Mouse (Mus musculus) adipose tissue, adult 10 weeks (tissue): Measurements from ENCODE around the gene Rnf43. TPM values are rescaled to one million over a fixed set of nuclear protein-coding genes. Genes with fewer than 3 reads are reported as not detected.

Experiments used
- polyA plus RNA-seq: library from polyadenylated mRNA; stranded (reverse); fragments of 350-450 nt; fragmentation: Illumina TruSeq; extraction: RNeasy Lipid Tissue Mini Kit (QIAGEN cat#74804); gene quantifications from one replicate; pipeline ENCODE4 v1.2.3, GENCODE M21; 2014; ENCODE audit warnings: low read depth, low replicate concordance

Rnf43 gene
- 21.6 TPM for polyA plus RNA-seq

GRCm38 (mm10) chr11:87662407-87662806, at the start of gene Rnf43:
TSS of gene Rnf43 (plus strand) at chr11:87662722.

GRCm38 (mm10) chr11:87616790-87617474, 45.6 kb upstream of the Rnf43 start, which contains the start of gene Hsf5:
TSS of gene Hsf5 (plus strand) at chr11:87617164.

GRCm38 (mm10) chr11:87737175-87737740, 74.7 kb downstream of the Rnf43 start, which contains the start of gene Supt4a:
TSS of gene Supt4a (plus strand) at chr11:87737552.

GRCm38 (mm10) chr11:87760301-87761081, 98.0 kb downstream of the Rnf43 start, which contains the start of gene Tspoap1:
TSS of gene Tspoap1 (plus strand) at chr11:87760541.

Other genes starting within 250 kb of the Rnf43 start
- 2.0 TPM for gene Gm11492, start 96.1 kb upstream of the Rnf43 start, polyA plus RNA-seq
- gene Sept4, start 93.8 kb upstream of the Rnf43 start, polyA plus RNA-seq: 38.3 TPM
- 27.5 TPM for gene Mtmr4, start 70.6 kb upstream of the Rnf43 start, polyA plus RNA-seq
- gene Hsf5, start 45.6 kb upstream of the Rnf43 start, polyA plus RNA-seq: 2.6 TPM
- 69.9 TPM for gene Supt4a, start 74.8 kb downstream of the Rnf43 start, polyA plus RNA-seq
- gene Tspoap1, start 97.8 kb downstream of the Rnf43 start, polyA plus RNA-seq: 4.8 TPM
- not detected for gene Mpo, start 130.9 kb downstream of the Rnf43 start, polyA plus RNA-seq
- gene Lpo, start 165.6 kb downstream of the Rnf43 start, polyA plus RNA-seq: not detected
- 14.8 TPM for gene Mks1, start 190.5 kb downstream of the Rnf43 start, polyA plus RNA-seq
- not detected for gene Epx, start 212.8 kb downstream of the Rnf43 start, polyA plus RNA-seq
- gene Olfr462, start 229.5 kb downstream of the Rnf43 start, polyA plus RNA-seq: not detected
- not detected for gene Olfr463, start 234.7 kb downstream of the Rnf43 start, polyA plus RNA-seq